Mouse (Mus musculus): Measurements from ENCODE around the gene Clip2. TPM values are rescaled to one million over a fixed set of nuclear protein-coding genes. Genes with fewer than 3 reads are reported as not detected.
"Not testable (repeated sequence)": the region's sequence is repeated elsewhere in the genome, so short reads cannot be mapped to it uniquely, and the experiment has no call there.

The Clip2 gene
- polyA plus RNA-seq, 1 experiment from 2014 or later: 14.4 TPM

GRCm38 (mm10) chr5:134456503-134456962 is 95.7 kb downstream of the Clip2 start, which contains the start of gene Gtf2ird1:
Gene Gtf2ird1, minus strand, starts transcription at chr5:134456716.
- 0% methylated on average over 22 of the region's 44 CpGs for WGBS
- peaks cover 23% of the 10 kb centered on the region for H3K4me1 ChIP-seq (ENCODE audit: control insufficient read depth, insufficient read depth, low read depth, low read length)
- peak; percentile 89 for ATAC-seq
- no peaks in the 10 kb centered on the region for H3K36me3 ChIP-seq (ENCODE audit: control insufficient read depth, insufficient read depth, low read length)
- H3K9ac ChIP-seq (ENCODE audit: low read depth, low read length): peak within 1 kb of the TSS; percentile 96
- H3K9me3 ChIP-seq (ENCODE audit: control insufficient read depth, low read length): no peaks in the 10 kb centered on the region
- no peaks in the 10 kb centered on the region for H3K27me3 ChIP-seq (replicated peaks; ENCODE audit: control insufficient read depth, insufficient read depth, low read length)
- H3K4me2 ChIP-seq (ENCODE audit: low read length): peak within 1 kb of the TSS; percentile 96
- peak within 1 kb of the TSS; percentile 93 for H3K27ac ChIP-seq (ENCODE audit: low read depth, low read length)
- peak within 1 kb of the TSS; percentile 79 for H3K4me3 ChIP-seq (ENCODE audit: low read length)

GRCm38 (mm10) chr5:134455914-134456423 is 96.3 kb downstream of the Clip2 start:
- 0% methylated on average over 16 of the region's 17 CpGs for WGBS
- peak; percentile 70 for ATAC-seq

GRCm38 (mm10) chr5:134455186-134455895 is 96.9 kb downstream of the Clip2 start:
- Histone ChIP-seq H3K4me1 (ENCODE audit: control insufficient read depth, insufficient read depth, low read depth, low read length) (peaks cover 23% of the 10 kb centered on the region), H3K4me3 (ENCODE audit: low read length) (peak overlapping the region; percentile 79), H3K9ac (ENCODE audit: low read depth, low read length) (peak overlapping the region; percentile 96), H3K27me3 (replicated peaks; ENCODE audit: control insufficient read depth, insufficient read depth, low read length) (no peaks in the 10 kb centered on the region), H3K27ac (ENCODE audit: low read depth, low read length) (peak overlapping the region; percentile 93), H3K4me2 (ENCODE audit: low read length) (peak overlapping the region; percentile 96), H3K36me3 (ENCODE audit: control insufficient read depth, insufficient read depth, low read length) (no peaks in the 10 kb centered on the region), H3K9me3 (ENCODE audit: control insufficient read depth, low read length) (no peaks in the 10 kb centered on the region)
- WGBS: 0% methylated on average over 21 of the region's 21 CpGs
- ATAC-seq: peak; percentile 38

More at GRCm38 (mm10) chr5:134455914-134456423, 96.3 kb downstream of the Clip2 start:
- Histone ChIP-seq H3K36me3 (ENCODE audit: control insufficient read depth, insufficient read depth, low read length) (no peaks in the 10 kb centered on the region), H3K4me1 (ENCODE audit: control insufficient read depth, insufficient read depth, low read depth, low read length) (peaks cover 23% of the 10 kb centered on the region), H3K9me3 (ENCODE audit: control insufficient read depth, low read length) (no peaks in the 10 kb centered on the region), H3K4me2 (ENCODE audit: low read length) (peak overlapping the region; percentile 96), H3K27ac (ENCODE audit: low read depth, low read length) (peak overlapping the region; percentile 93), H3K4me3 (ENCODE audit: low read length) (peak overlapping the region; percentile 79), H3K27me3 (replicated peaks; ENCODE audit: control insufficient read depth, insufficient read depth, low read length) (no peaks in the 10 kb centered on the region), H3K9ac (ENCODE audit: low read depth, low read length) (peak overlapping the region; percentile 96)

- Histone ChIP-seq H3K4me1 (ENCODE audit: control insufficient read depth, insufficient read depth, low read depth, low read length) (peaks cover 23% of the 10 kb centered on the region), H3K36me3 (ENCODE audit: control insufficient read depth, insufficient read depth, low read length) (no peaks in the 10 kb centered on the region), H3K4me2 (ENCODE audit: low read length) (peak overlapping the region; percentile 96), H3K9me3 (ENCODE audit: control insufficient read depth, low read length) (no peaks in the 10 kb centered on the region), H3K27me3 (replicated peaks; ENCODE audit: control insufficient read depth, insufficient read depth, low read length) (no peaks in the 10 kb centered on the region), H3K9ac (ENCODE audit: low read depth, low read length) (peak overlapping the region; percentile 96), H3K27ac (ENCODE audit: low read depth, low read length) (no peak overlapping the region; the same call in 1 of the 2 replicates), H3K4me3 (ENCODE audit: low read length) (peak overlapping the region; percentile 79)
- no peak for ATAC-seq
- WGBS: 15% methylated on average over 9 of the region's 9 CpGs
Measured at GRCm38 (mm10) chr5:134454421-134454820, 97.8 kb downstream of the Clip2 start.

- ATAC-seq: no peak
- no peak overlapping the region for H3K4me3 ChIP-seq (ENCODE audit: low read length)
- H3K27me3 ChIP-seq (replicated peaks; ENCODE audit: control insufficient read depth, insufficient read depth, low read length): no peaks in the 10 kb centered on the region
- H3K36me3 ChIP-seq (ENCODE audit: control insufficient read depth, insufficient read depth, low read length): no peaks in the 10 kb centered on the region
- H3K27ac ChIP-seq (ENCODE audit: low read depth, low read length): no peak overlapping the region
- peaks cover 23% of the 10 kb centered on the region for H3K4me1 ChIP-seq (ENCODE audit: control insufficient read depth, insufficient read depth, low read depth, low read length)
- no peak overlapping the region; the same call in 1 of the 2 replicates for H3K4me2 ChIP-seq (ENCODE audit: low read length)
- H3K9me3 ChIP-seq (ENCODE audit: control insufficient read depth, low read length): no peaks in the 10 kb centered on the region
- no peak overlapping the region for H3K9ac ChIP-seq (ENCODE audit: low read depth, low read length)
- 10% methylated on average over 1 of the region's 1 CpGs for WGBS
Measured at GRCm38 (mm10) chr5:134453577-134453976, 98.7 kb downstream of the Clip2 start.

- H3K4me2 ChIP-seq (ENCODE audit: low read length); H3K4me1 ChIP-seq (ENCODE audit: control insufficient read depth, insufficient read depth, low read depth, low read length); H3K9ac ChIP-seq (ENCODE audit: low read depth, low read length); H3K36me3 ChIP-seq (ENCODE audit: control insufficient read depth, insufficient read depth, low read length); ATAC-seq; H3K27me3 ChIP-seq (replicated peaks; ENCODE audit: control insufficient read depth, insufficient read depth, low read length); H3K9me3 ChIP-seq (ENCODE audit: control insufficient read depth, low read length); H3K4me3 ChIP-seq (ENCODE audit: low read length); H3K27ac ChIP-seq (ENCODE audit: low read depth, low read length): not testable (repeated sequence)
- WGBS: 93% methylated on average over 4 of the region's 4 CpGs
Measured at GRCm38 (mm10) chr5:134446755-134447154, 105.5 kb downstream of the Clip2 start.

GRCm38 (mm10) chr5:134445895-134446294 is 106.3 kb downstream of the Clip2 start:
- Histone ChIP-seq H3K4me2 (ENCODE audit: low read length) (no peak overlapping the region), H3K36me3 (ENCODE audit: control insufficient read depth, insufficient read depth, low read length) (no peaks in the 10 kb centered on the region), H3K4me3 (ENCODE audit: low read length) (no peak overlapping the region), H3K4me1 (ENCODE audit: control insufficient read depth, insufficient read depth, low read depth, low read length) (peaks cover 7% of the 10 kb centered on the region), H3K27ac (ENCODE audit: low read depth, low read length) (peak overlapping the region; percentile 21; the same call in 1 of the 2 replicates), H3K9me3 (ENCODE audit: control insufficient read depth, low read length) (no peaks in the 10 kb centered on the region), H3K27me3 (replicated peaks; ENCODE audit: control insufficient read depth, insufficient read depth, low read length) (no peaks in the 10 kb centered on the region), H3K9ac (ENCODE audit: low read depth, low read length) (no peak overlapping the region)
- 60% methylated on average over 10 of the region's 10 CpGs for WGBS
- ATAC-seq: no peak

- no peak overlapping the region for H3K4me3 ChIP-seq (ENCODE audit: low read length)
- no peaks in the 10 kb centered on the region for H3K36me3 ChIP-seq (ENCODE audit: control insufficient read depth, insufficient read depth, low read length)
- H3K27ac ChIP-seq (ENCODE audit: low read depth, low read length): peak overlapping the region; percentile 21; the same call in 1 of the 2 replicates
- H3K27me3 ChIP-seq (replicated peaks; ENCODE audit: control insufficient read depth, insufficient read depth, low read length): no peaks in the 10 kb centered on the region
- no peak for ATAC-seq
- H3K9me3 ChIP-seq (ENCODE audit: control insufficient read depth, low read length): no peaks in the 10 kb centered on the region
- 68% methylated on average over 10 of the region's 10 CpGs for WGBS
- no peak overlapping the region for H3K4me2 ChIP-seq (ENCODE audit: low read length)
- no peak overlapping the region for H3K9ac ChIP-seq (ENCODE audit: low read depth, low read length)
- peaks cover 12% of the 10 kb centered on the region for H3K4me1 ChIP-seq (ENCODE audit: control insufficient read depth, insufficient read depth, low read depth, low read length)
Measured at GRCm38 (mm10) chr5:134445208-134445831, 106.9 kb downstream of the Clip2 start.

- Histone ChIP-seq H3K4me3 (ENCODE audit: low read length) (no peak overlapping the region), H3K27me3 (replicated peaks; ENCODE audit: control insufficient read depth, insufficient read depth, low read length) (no peaks in the 10 kb centered on the region), H3K27ac (ENCODE audit: low read depth, low read length) (no peak overlapping the region), H3K4me2 (ENCODE audit: low read length) (no peak overlapping the region), H3K9ac (ENCODE audit: low read depth, low read length) (no peak overlapping the region), H3K9me3 (ENCODE audit: control insufficient read depth, low read length) (no peaks in the 10 kb centered on the region), H3K36me3 (ENCODE audit: control insufficient read depth, insufficient read depth, low read length) (no peaks in the 10 kb centered on the region), H3K4me1 (ENCODE audit: control insufficient read depth, insufficient read depth, low read depth, low read length) (peaks cover 15% of the 10 kb centered on the region)
- no peak for ATAC-seq
- 99% methylated on average over 7 of the region's 7 CpGs for WGBS
Measured at GRCm38 (mm10) chr5:134444473-134444872, 107.8 kb downstream of the Clip2 start.

Data from hindbrain, embryonic 16.5 days (tissue).